Mouse (Mus musculus): ENCODE results near the gene Acadvl.

The Acadvl gene

DNA sequence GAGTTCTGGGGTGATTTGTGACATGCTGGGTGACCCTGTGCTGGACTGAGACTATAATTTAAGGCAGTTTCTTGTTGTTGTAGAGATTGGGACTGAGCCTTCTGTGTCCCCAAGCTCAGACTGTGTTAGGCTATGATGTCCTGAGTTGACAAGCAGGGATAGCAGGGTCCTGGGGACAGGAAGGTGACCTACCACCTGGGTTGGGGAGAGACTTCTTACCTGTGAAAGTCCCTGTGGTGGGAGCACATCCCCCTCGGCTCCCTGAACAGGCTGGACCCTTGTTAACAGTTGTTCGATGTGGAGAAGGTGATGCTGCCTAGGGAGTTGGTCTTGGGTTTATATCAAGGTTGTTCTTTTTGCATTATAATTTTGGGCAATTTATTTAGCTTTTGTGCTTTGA lies 12.7 kb downstream of the Acadvl start:
- in situ Hi-C loops (cut with MboI, MseI): no loop called here

- in situ Hi-C loops (cut with MboI, MseI): no loop called here
Observed at GRCm38 (mm10) chr11:70001865-70002264, 13.3 kb downstream of the Acadvl start.

DNA sequence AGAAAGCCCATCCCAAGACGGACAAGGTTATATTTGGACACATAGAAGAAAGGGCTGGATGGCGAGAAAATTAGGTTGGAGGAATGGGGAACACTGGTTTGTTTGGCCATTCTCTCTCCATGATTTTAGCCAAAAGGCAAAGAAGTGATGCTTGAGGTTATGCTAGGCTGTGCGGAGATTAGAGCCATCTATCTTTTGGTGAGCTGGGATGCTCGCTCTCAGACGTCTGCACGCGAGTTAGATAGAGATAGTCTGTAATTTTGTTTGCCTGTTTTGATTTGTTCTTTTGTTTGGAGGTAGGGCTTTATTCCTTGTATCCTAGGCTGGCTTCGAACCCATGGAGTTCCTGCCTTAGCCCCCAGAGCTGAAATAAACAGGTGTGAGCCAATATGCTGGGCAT lies 14.1 kb downstream of the Acadvl start:
- in situ Hi-C loops (cut with MboI, MseI): no loop called here

DNA sequence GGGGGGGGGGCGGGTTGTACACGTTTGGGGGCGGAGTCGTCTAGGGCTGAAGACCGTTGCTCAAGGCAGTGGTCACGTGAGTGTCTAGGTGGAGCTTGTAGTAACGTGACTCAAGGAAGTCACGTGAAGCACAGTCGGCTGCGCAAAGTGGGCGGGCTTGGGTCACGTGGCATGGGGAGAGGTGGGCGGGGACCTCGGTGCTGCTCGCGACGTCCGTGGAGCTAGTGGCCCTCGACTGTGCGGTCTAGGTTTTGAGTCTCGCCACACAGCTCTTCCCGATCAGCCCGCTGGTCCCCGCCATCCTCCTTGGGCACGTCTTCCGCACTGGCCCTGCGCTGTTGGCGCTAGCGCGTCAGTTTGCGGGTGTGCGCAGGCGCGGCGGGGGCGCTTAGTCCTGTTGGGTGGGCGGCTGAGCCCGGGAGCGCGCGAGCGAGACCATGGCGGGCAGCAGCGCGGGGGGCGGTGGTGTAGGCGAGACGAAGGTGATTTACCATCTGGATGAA lies 14.8 kb downstream of the Acadvl start, which contains the start of gene Dvl2:
Gene Dvl2 (plus strand): TSS at position 200 of the 503 bp plus-strand sequence.
- in situ Hi-C loops (cut with MboI, MseI): no loop called here

DNA sequence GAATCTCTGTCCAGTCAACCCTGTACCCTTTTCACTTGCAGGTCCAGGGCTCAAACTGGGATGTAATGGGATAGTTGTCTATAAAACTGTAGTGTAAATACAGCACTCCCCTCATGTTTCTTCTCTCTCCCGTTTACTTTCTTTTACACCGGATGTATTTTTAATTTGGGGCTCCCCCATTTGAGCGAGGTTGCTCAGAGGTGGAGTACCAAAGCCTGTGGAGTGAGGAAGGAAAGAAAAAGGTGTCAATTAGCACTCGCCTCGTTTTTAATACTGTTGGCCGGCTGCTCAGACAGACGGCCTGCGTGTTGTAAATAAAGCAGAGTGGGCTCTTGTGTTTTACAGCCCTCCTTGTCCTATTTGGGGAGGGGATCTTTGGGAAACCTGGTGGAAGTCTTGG lies 15.5 kb downstream of the Acadvl start:
- in situ Hi-C loops (cut with MboI, MseI): loop anchor here (10.0 kb wide), 1 partner anchor 905 kb away; the partner anchor contains the start of gene Per1

DNA sequence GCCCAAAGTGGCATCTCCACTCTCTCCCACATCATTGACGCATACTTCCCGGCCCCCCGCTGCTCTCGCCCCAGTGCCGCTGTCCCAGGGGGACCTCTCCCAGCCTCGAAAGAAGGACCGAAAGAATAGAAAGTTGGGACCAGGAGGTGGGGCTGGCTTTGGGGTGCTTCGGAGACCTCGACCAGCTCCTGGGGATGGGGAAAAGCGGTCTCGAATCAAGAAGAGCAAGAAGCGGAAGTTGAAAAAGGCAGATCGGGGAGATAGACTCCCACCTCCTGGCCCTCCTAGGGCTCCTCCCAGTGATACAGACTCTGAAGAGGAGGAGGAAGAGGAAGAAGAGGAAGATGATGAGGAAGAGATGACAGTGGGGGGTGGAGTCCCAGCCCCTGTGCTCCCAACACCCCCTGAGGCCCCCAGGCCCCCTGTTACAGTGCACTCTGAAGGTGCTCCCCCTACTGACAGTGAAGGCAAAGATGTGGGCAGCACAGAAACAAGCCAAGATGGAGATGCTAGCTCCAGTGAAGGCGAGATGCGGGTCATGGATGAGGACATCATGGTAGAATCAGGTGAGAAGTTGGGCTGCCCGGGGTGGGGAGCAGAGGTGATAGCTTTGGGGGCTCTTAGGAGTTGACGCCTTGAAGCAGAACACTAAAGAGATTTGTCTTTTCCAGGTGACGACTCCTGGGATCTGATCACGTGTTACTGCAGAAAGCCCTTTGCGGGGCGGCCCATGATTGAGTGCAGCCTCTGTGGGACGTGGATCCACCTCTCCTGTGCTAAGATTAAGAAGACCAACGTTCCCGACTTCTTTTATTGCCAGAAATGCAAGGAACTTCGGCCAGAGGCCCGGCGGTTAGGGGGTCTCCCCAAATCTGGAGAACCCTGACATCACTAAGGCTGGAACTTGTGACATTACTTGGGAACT lies 16.4 kb downstream of the Acadvl start:
- in situ Hi-C loops (cut with MboI, MseI): loop anchor here (10.0 kb wide), 1 partner anchor 904 kb away; the partner anchor contains the start of gene Per1

- in situ Hi-C loops (cut with MboI, MseI): loop anchor here (10.0 kb wide), 1 partner anchor 902 kb away; the partner anchor contains the start of gene Per1
Observed at GRCm38 (mm10) chr11:69997070-69997509, 18.1 kb downstream of the Acadvl start.

DNA sequence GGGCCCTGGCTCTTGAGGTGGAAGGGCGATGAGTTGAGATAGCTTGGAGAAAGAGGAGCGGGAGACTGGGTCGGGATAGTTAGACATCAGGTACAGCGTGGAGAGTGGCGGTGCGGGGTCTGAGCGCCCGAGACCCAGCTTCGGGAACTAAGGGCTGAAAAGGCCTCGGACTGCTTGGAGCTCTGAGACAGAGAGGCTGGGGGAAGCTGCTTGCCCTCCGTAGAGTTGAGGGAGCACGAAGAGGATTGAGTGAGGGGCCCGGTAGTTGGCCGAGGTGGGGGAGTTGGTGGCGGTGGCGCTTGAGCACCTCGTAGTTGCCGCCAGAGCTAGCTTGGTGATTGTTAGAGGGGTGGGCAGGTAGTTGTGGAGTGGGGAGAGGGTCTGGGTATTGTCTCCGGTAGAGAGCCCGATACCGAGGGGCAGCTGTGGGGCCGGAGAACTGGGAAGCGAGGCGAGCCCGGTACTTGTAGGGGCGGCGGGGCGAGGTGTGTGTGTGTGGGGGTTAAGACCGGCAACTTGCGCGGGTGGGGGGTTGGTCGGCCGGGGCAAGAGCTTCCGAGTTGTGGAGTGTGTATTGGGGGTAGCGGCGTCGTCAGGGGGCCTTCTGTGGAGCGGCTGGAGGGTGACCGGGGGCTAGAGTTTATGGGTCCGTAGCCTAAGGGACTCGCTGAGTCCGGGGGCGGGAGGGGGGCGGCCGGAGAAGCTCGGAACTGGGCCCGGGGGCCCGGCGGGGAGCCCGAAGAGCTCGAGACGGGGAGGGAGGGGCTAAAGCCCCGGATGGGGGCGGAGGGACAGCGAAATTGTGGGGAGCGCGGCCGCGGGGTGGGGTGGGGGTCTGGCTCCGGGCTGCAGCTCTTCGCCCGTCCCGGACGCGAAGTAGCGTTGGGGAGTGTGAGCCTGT lies 18.8 kb downstream of the Acadvl start:
- in situ Hi-C loops (cut with MboI, MseI): loop anchor here (10.0 kb wide), 1 partner anchor 902 kb away; the partner anchor contains the start of gene Per1

GRCm38 (mm10) chr11:69995391-69995960 lies 19.7 kb downstream of the Acadvl start, which contains the start of gene Phf23:
Gene Phf23 (plus strand): TSS chr11:69995777.
- in situ Hi-C loops (cut with MboI, MseI): loop anchor here (10.0 kb wide), 1 partner anchor 901 kb away; the partner anchor contains the start of gene Per1

- in situ Hi-C loops (cut with MboI, MseI): loop anchor here (10.0 kb wide), 1 partner anchor 900 kb away; the partner anchor contains the start of gene Per1
Observed at GRCm38 (mm10) chr11:69994401-69995090, 20.7 kb downstream of the Acadvl start.

DNA sequence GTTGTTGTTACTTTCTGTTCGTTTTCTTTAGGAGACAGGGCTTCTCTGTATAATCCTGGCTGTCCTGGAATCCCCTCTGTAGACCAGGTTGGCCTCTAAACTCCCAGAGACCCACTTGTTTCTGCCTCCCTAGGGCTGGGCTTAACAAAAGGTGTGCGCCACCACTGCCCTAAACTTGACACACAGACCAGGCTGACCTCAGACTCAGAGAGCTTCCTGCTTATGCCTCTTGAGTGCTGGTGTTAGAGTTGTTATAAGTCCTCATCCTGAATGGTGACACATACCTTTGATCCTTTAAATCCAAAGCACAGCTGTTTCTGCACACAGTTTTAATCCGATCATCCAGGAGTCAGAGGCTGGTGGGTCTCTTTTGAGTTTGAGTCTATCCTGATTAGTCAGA lies 22.3 kb downstream of the Acadvl start:
- in situ Hi-C loops (cut with MboI, MseI): loop anchor here (10.0 kb wide), 1 partner anchor 898 kb away; the partner anchor contains the start of gene Per1

GRCm38 (mm10) chr11:69992396-69992795 lies 22.8 kb downstream of the Acadvl start:
- in situ Hi-C loops (cut with MboI, MseI): loop anchor here (10.0 kb wide), 1 partner anchor 898 kb away; the partner anchor contains the start of gene Per1

GRCm38 (mm10) chr11:69991711-69992110 lies 23.5 kb downstream of the Acadvl start:
- in situ Hi-C loops (cut with MboI, MseI): loop anchor here (10.0 kb wide), 1 partner anchor 897 kb away; the partner anchor contains the start of gene Per1

DNA sequence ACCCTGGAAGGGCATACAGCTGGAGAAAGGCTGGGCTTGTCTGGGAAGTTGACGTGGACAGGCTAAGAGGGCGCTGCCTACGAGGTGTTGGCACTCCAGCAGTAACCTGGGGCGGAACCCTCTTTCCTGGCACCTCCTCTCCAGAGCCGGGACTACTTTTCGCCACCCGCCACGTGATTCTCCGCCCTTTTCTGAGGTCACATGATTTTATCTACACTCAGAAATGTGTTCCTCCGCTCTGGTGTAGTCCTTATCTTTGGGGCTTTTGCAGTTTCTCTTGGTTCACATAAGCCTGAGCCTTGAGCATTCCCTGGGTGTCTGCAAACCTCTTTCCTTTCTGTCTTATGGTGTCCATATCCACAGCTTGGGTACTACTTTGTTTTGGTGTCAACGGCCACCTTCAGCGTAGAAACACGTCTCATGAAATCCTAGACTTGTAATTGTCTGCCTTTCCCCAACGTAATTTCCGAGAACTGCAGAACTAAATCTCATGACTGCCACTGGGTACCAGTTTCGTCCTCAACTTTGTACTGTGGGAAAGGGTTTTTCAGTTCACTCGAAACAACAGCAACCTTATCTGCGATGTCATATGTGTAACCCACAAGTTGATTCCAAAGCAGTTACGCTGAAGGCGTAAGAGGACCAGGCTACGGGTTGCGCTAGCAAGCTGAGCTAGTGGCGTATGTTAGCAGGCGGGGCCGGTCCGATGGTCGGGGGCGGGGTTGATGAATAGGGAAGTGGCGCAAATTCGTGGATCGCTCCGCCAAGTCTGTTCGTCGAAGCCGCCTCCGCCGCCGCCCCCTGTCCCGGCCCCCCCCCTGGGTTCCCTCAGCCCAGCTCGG lies 24.1 kb downstream of the Acadvl start, which contains the start of gene Gabarap:
Gene Gabarap (plus strand): TSS at position 294 of the 842 bp plus-strand sequence.
- in situ Hi-C loops (cut with MboI, MseI): loop anchor here (10.0 kb wide), 1 partner anchor 896 kb away; the partner anchor contains the start of gene Per1

GRCm38 (mm10) chr11:69989949-69990348 lies 25.3 kb downstream of the Acadvl start:
- in situ Hi-C loops (cut with MboI, MseI): loop anchor here (10.0 kb wide), 1 partner anchor 895 kb away; the partner anchor contains the start of gene Per1

- in situ Hi-C loops (cut with MboI, MseI): no loop called here
Observed at GRCm38 (mm10) chr11:69984431-69984830, 30.8 kb downstream of the Acadvl start.

DNA sequence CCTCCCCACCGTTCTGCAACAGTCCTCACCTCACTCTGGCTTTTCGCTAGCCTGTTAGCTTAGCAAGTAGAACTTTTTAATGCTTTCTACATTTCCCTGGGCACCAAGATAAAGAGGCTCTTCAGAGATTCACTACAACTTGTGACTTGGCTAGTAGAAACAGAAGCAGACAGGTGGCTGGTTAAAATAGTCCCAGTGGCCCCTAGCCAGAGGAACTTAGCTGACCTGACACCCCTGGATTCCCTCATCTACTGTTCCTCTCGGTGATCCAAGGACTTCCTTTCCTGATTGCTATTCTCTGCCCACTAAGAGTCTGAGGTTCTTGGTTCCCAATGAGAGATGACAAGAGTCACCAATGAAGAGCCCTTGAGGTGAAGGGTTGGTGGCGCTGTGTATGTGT lies 31.8 kb downstream of the Acadvl start:
- in situ Hi-C loops (cut with MboI, MseI): no loop called here

DNA sequence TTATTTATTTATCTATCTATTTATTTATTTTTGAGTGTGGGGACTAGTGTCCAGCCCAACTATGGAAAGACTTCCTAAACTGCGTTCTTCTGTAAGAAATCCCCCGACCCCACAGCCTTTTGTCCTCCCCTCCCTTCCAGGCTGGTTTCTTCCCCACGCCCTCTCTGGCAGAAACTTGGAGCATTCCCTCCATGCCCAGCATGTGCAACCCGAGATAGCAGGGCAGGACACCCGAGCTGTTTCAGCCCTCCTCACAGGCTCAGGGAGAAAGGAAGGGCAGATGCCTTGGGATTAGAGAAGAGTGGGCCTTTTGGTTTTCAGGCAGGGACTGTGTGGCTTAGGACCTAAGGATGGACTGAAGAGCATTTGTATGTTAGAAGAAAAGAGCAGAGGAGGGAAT lies 32.3 kb downstream of the Acadvl start:
- in situ Hi-C loops (cut with MboI, MseI): no loop called here

- in situ Hi-C loops (cut with MboI, MseI): no loop called here
Observed at GRCm38 (mm10) chr11:69982225-69982624, 33.0 kb downstream of the Acadvl start, which contains the start of gene Elp5. Gene Elp5 (minus strand): TSS chr11:69982517.
